Mouse (Mus musculus) fibroblast of lung, adult 2 months (primary cell): ENCODE measurements around the gene 4921511M17Rik.
"Not testable (repeated sequence)": the region's sequence is repeated elsewhere in the genome, so short reads cannot be mapped to it uniquely, and the experiment has no call there.

Experiments
- DNase-seq: peaks from one replicate; pipeline ENCODE4 v3.0.0-alpha.2; 2011; ENCODE audit warnings: low read depth

4921511M17Rik gene

DNA sequence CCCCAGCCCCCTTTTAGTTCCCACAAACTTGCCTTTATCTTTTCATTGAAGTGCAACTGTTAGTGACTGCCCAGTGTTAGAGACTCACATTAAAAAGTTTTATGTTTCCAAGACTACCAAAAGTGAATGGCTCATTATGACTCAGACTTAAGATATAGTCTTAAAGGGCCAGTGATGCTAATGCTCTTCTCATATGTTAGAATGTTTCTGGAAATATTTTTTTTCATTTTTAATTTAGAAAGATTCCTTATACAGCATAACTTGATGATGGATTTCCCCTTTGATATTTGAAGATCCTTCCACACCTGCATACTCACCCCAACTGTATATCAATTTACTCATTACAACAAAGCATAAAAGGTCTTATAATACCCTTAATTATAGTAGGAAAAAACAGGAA is at the start of gene 4921511M17Rik:
4921511M17Rik (minus strand) TSS at position 101 of the 400 bp plus-strand sequence.
- not testable (repeated sequence) for DNase-seq

DNA sequence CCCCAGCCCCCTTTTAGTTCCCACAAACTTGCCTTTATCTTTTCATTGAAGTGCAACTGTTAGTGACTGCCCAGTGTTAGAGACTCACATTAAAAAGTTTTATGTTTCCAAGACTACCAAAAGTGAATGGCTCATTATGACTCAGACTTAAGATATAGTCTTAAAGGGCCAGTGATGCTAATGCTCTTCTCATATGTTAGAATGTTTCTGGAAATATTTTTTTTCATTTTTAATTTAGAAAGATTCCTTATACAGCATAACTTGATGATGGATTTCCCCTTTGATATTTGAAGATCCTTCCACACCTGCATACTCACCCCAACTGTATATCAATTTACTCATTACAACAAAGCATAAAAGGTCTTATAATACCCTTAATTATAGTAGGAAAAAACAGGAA is 21.3 kb upstream of the 4921511M17Rik start, which contains the start of gene Gm10057:
Gm10057 (minus strand) TSS at position 101 of the 400 bp plus-strand sequence.
- not testable (repeated sequence) for DNase-seq

DNA sequence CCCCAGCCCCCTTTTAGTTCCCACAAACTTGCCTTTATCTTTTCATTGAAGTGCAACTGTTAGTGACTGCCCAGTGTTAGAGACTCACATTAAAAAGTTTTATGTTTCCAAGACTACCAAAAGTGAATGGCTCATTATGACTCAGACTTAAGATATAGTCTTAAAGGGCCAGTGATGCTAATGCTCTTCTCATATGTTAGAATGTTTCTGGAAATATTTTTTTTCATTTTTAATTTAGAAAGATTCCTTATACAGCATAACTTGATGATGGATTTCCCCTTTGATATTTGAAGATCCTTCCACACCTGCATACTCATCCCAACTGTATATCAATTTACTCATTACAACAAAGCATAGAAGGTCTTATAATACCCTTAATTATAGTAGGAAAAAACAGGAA is 21.1 kb downstream of the 4921511M17Rik start, which contains the start of gene Samt1:
Samt1 (minus strand) TSS at position 101 of the 400 bp plus-strand sequence.
- not testable (repeated sequence) for DNase-seq

DNA sequence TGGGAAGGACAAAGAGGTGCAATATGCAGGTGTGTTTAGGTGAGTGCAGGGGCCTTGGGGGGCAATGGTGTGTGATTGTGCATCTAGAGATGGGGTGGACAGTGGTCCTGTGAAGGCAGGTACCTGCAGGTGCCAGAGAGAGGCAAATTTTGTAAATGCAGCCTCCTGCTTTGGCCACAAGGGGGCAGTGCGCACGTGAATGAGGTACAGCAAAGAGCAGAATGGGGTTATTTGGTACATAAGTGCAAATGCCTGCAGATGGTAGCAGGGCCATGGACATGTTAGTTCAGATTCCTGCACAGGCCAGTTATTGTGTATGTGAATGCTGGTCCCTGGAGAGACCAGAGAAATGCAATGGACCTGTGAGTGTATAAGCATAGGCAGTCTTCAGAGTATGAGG is 56.7 kb downstream of the 4921511M17Rik start:
- not testable (repeated sequence) for DNase-seq

DNA sequence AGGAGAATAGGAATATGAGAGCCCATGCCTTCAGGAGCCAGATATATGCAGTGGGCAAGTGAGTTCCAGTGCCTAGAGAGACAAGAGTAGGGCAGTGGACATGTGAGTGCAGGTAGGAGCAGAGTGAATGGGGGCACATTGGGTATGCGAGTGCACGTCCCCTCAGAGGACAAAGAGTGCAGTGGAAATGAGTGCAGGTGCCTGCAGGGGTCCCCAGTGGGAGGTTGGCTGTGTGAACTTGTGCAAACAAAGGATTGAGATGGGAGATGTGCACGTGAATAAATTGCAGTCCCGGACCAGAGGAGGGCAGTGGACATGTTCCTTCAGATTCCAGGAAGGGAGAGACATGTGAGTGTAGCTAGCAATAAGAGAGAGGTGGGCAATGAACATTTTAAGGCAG is 57.2 kb downstream of the 4921511M17Rik start:
- not testable (repeated sequence) for DNase-seq

DNA sequence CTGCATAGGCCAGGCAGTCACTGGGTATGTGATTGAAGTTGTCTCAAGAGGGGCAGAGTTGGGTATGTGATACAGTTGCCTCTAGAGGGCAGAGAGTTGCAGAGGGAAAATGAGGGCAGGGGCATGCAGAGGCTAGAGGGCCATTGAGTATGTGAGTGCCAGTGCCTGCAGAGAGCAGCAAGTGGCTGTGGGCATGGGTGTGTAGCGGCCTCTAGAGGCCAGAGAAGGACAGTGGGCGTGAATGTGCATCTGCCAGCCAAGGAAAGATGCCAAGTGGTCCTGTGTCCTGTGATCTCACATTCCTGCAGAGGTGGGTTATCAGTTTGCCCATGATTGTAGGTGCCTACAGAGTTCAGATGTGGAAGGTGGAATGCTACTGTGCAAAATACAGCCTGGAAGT is 59.2 kb downstream of the 4921511M17Rik start:
- no peak for DNase-seq
